Mouse (Mus musculus) neural tube, embryonic 11.5 days (tissue): ENCODE measurements around the gene Atp6v0a4. TPM values are rescaled to one million over a fixed set of nuclear protein-coding genes. Genes with fewer than 3 reads are reported as not detected.

ENCODE experiments used
- ATAC-seq: fragments of 200-750 bp; cut with Nextera tagmentation; 2 replicates; pipeline ENCODE4 v1.8.0; 2017; ENCODE audit warnings: moderate number of reproducible peaks, mild to moderate bottlenecking, moderate TSS enrichment, moderate library complexity; ENCODE audit not compliant: insufficient read depth, low FRiP score, low TSS enrichment
- DNase-seq: peaks from one replicate; pipeline ENCODE4 v3.0.0-alpha.2; 2015; ENCODE audit warnings: low spot score
- H3K27ac ChIP-seq: fragments of 300-500 bp; sonication (generic); 2 replicates; pipeline ENCODE4 v1.5.1; 2014; ENCODE audit warnings: low read depth, mild to moderate bottlenecking, low read length
- H3K27me3 ChIP-seq: fragments of 300-500 bp; sonication (generic); 2 replicates; pipeline ENCODE4 v1.6.1; 2014; ENCODE audit warnings: mild to moderate bottlenecking, low read length, mixed read lengths; ENCODE audit not compliant: control insufficient read depth, insufficient read depth
- H3K36me3 ChIP-seq: fragments of 300-500 bp; sonication (generic); 2 replicates; pipeline ENCODE4 v1.6.1; 2014; ENCODE audit warnings: mild to moderate bottlenecking, low read length, moderate library complexity, mixed read lengths; ENCODE audit not compliant: control insufficient read depth, insufficient read depth
- H3K4me1 ChIP-seq: fragments of 300-500 bp; sonication (generic); 2 replicates; pipeline ENCODE4 v1.6.1; 2014; ENCODE audit warnings: low read length, mixed read lengths; ENCODE audit not compliant: control insufficient read depth, insufficient read depth
- H3K4me2 ChIP-seq: fragments of 300-500 bp; sonication (generic); 2 replicates; pipeline ENCODE4 v1.6.1; 2014; ENCODE audit warnings: low read depth, mild to moderate bottlenecking, moderate library complexity
- H3K4me3 ChIP-seq: fragments of 300-500 bp; sonication (generic); 2 replicates; pipeline ENCODE4 v1.5.1; 2014; ENCODE audit warnings: low read depth, low read length
- H3K9ac ChIP-seq: fragments of 300-500 bp; sonication (generic); 2 replicates; pipeline ENCODE4 v1.6.1; 2014; ENCODE audit warnings: mild to moderate bottlenecking, low read length
- H3K9me3 ChIP-seq: fragments of 300-500 bp; sonication (generic); 2 replicates; pipeline ENCODE4 v1.6.1; 2016; ENCODE audit warnings: low read length; ENCODE audit not compliant: control insufficient read depth
- WGBS: fragments of 180-500 bp; shearing (Covaris S2); extraction: QIAGEN DNeasy Blood & Tissue Kit; methylation state at CpG from one replicate; pipeline ENCODE4 v1.1.7; 2014; 5-methylcytosine and 5-hydroxymethylcytosine counted together
- polyA plus RNA-seq: library from polyadenylated mRNA; unstranded; fragments of >200 nt; fragmentation: Nextera tagmentation; extraction: Ambion mirVana; gene quantifications from 2 replicates; pipeline ENCODE4 v1.2.1, GENCODE M21; 2014

The Atp6v0a4 gene
- polyA plus RNA-seq, 1 experiment from 2014 or later: not detected

- Histone ChIP-seq H3K4me3 (no peak overlapping the region), H3K27me3 (no peaks in the 10 kb centered on the region), H3K27ac (no peak overlapping the region), H3K4me2 (no peak overlapping the region), H3K36me3 (no peaks in the 10 kb centered on the region), H3K9ac (no peak overlapping the region), H3K9me3 (no peaks in the 10 kb centered on the region), H3K4me1 (no peaks in the 10 kb centered on the region)
- WGBS: 43% methylated on average over 1 of the region's 1 CpGs
- DNase-seq (no peak), ATAC-seq (no peak)
Measured at GRCm38 (mm10) chr6:38027771-38028170, 96.6 kb downstream of the Atp6v0a4 start.

- H3K27me3 ChIP-seq: no peaks in the 10 kb centered on the region
- no peak overlapping the region for H3K9ac ChIP-seq
- H3K4me3 ChIP-seq: no peak overlapping the region
- no peaks in the 10 kb centered on the region for H3K4me1 ChIP-seq
- no peak for ATAC-seq
- no peaks in the 10 kb centered on the region for H3K36me3 ChIP-seq
- H3K27ac ChIP-seq: no peak overlapping the region
- no peak overlapping the region for H3K4me2 ChIP-seq
- no peaks in the 10 kb centered on the region for H3K9me3 ChIP-seq
- 55% methylated on average over 7 of the region's 7 CpGs for WGBS
- no peak for DNase-seq
Measured at GRCm38 (mm10) chr6:38023284-38023683, 101.1 kb downstream of the Atp6v0a4 start.

- Histone ChIP-seq H3K27ac (no peak overlapping the region), H3K9me3 (no peaks in the 10 kb centered on the region), H3K4me2 (no peak overlapping the region), H3K36me3 (no peaks in the 10 kb centered on the region), H3K27me3 (no peaks in the 10 kb centered on the region), H3K9ac (no peak overlapping the region), H3K4me1 (no peaks in the 10 kb centered on the region), H3K4me3 (no peak overlapping the region)
- no peak for ATAC-seq
- no peak for DNase-seq
- 85% methylated on average over 7 of the region's 7 CpGs for WGBS
Measured at GRCm38 (mm10) chr6:38021406-38021805, 103.0 kb downstream of the Atp6v0a4 start.

- no peak overlapping the region for H3K4me2 ChIP-seq
- H3K27me3 ChIP-seq: no peaks in the 10 kb centered on the region
- peak; percentile 60; the same call in 1 of the 2 replicates for ATAC-seq
- no peaks in the 10 kb centered on the region for H3K36me3 ChIP-seq
- no peaks in the 10 kb centered on the region for H3K9me3 ChIP-seq
- no peak overlapping the region for H3K27ac ChIP-seq
- H3K4me1 ChIP-seq: no peaks in the 10 kb centered on the region
- DNase-seq: peak; percentile 37
- 62% methylated on average over 2 of the region's 2 CpGs for WGBS
- H3K9ac ChIP-seq: no peak overlapping the region
- no peak overlapping the region for H3K4me3 ChIP-seq
Measured at GRCm38 (mm10) chr6:38012829-38013228, 111.6 kb downstream of the Atp6v0a4 start.

- no peak overlapping the region for H3K27ac ChIP-seq
- WGBS: 18% methylated on average over 6 of the region's 6 CpGs
- H3K36me3 ChIP-seq: no peaks in the 10 kb centered on the region
- ATAC-seq (0 out of 2 replicates have a peak, but pooled peaks have one; percentile 9), DNase-seq (peak; percentile 44)
- H3K4me3 ChIP-seq: no peak overlapping the region
- no peak overlapping the region for H3K9ac ChIP-seq
- no peaks in the 10 kb centered on the region for H3K4me1 ChIP-seq
- no peak overlapping the region for H3K4me2 ChIP-seq
- no peaks in the 10 kb centered on the region for H3K9me3 ChIP-seq
- H3K27me3 ChIP-seq: no peaks in the 10 kb centered on the region
Measured at GRCm38 (mm10) chr6:38007459-38007858, 116.9 kb downstream of the Atp6v0a4 start.

Other genes starting within 250 kb of the Atp6v0a4 start
- gene Svopl, start 77.6 kb downstream of the Atp6v0a4 start, polyA plus RNA-seq: 0.53 and 0.64 TPM in 2 replicates
- not detected in 2 replicates for gene Tmem213, start 15.3 kb downstream of the Atp6v0a4 start, polyA plus RNA-seq
- gene D630045J12Rik, start 129.4 kb upstream of the Atp6v0a4 start, polyA plus RNA-seq: 12.9 and 13.5 TPM in 2 replicates
- gene Zc3hav1l, start 174.7 kb upstream of the Atp6v0a4 start, polyA plus RNA-seq: 15.4 and 17.0 TPM in 2 replicates
- 1.4 and 1.7 TPM in 2 replicates for gene Zc3hav1, start 230.0 kb upstream of the Atp6v0a4 start, polyA plus RNA-seq